Mouse (Mus musculus): ENCODE measurements at regions not wholly inside any gene's neighbourhood (a gene's known extent, or its start where the extent isn't known, plus 50 kb on each side); places are given as distances from the start of the nearest gene placed in this dataset.

DNA sequence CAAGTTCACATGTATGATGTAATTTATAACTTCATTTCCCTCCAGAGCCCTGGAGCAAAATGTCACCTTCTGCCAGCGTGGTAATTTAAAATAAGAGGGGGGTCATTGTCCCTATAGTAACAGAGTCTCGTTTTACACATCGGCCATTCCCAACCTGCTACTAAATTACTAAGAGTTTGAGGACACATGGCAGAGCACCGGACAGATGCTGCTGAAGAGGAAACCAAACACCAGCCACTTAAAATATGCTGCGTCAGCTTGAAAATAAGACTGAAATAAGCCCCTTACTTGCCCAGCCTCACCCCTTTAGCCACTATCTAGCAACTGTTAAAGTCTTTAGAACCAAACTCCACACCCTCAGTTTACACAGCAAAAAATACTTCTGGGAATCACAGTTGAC, 518.1 kb upstream of the Atp11b start:
- no peak for ATAC-seq

- ATAC-seq, result no peak
These were observed 516.6 kb upstream of the Atp11b start for GRCm38 (mm10) chr3:35237342-35237741.

DNA sequence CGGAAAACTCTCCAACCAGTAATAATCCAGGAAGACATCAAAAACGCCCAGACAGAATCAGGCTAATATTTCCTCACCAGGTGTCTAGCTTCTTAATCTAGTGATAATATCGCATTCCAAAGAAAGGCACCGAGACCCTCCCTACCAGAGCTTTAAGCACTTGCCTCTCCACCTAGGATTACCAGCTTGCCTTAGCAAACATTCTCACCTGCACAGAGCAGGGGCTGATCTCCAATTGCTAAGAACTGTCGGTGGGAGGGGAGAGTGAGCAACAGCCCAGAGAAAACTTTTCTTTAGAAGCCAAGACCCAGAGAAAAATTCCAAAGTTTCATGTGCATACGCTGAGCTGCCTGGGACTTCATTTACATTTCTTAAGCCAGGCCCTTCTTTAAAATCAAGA, 511.6 kb upstream of the Atp11b start:
- ATAC-seq, result no peak

DNA sequence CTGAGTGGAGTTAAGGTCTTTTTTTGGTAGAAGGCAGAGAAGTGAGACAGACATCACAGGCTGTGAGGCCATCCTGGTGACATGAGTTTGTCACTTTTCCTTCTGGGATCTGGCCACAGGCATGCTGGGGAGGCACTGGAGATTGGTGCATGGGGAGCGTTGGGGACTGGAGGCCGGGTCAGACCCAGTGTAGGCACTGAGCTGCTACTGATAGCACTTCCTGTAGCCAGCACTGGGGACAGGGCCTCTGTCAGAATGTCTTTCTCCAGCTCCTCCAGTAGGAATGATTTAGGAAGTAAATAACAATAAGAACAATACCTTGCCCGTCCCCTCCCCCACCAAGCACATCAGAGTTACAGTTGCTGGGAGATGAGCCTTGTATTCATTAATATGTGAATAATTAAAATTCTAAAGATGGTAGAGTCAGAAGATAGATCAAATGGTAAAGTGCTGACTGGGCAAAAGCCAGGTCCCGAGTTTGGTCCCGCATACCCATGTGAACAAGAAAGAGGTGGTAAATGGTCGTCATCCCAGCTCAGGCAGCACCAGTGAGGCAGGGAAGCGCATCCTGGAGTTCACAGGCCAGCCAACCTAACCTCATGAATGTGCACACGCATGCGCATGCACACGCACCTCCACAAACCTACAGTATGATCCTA, 510.9 kb upstream of the Atp11b start:
- ATAC-seq, result no peak

- ATAC-seq, result no peak
These were observed 508.9 kb upstream of the Atp11b start for GRCm38 (mm10) chr3:35245003-35245402.

GRCm38 (mm10) chr3:35245946-35246665, 507.8 kb upstream of the Atp11b start:
- no peak for ATAC-seq

- ATAC-seq, result no peak
These were observed 504.7 kb upstream of the Atp11b start for GRCm38 (mm10) chr3:35249160-35249559.

DNA sequence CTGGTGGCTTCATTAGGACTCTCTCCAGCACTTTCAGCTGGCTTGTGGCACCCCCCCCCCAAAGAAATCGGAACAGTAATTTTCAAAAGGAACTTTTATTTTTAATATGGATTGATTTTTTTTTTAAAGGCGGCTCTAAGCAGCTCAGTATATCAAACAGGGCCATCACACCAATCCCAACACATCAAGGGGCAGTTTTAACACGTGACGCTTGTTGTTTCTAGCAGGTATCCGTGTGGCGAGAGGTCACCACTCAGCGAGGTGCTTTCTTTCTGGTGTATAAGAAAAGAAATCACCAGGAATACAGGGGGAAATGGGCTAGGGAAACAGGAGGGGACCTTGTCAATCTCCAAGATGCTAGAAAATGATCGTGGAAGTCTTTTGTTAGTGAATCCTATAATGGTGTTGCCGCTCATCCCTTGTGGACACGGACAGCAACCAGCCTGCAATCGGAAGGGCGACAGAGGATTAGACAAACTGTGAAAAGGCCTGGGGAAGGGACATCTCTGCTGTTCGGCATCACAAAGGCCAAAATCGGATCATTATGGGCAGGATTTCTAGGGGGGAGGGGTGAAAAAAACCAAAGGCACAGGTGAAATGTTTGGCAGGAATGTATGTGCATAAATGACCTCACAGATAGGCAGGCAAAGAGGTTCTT, 503.7 kb upstream of the Atp11b start:
- ATAC-seq, result no peak

DNA sequence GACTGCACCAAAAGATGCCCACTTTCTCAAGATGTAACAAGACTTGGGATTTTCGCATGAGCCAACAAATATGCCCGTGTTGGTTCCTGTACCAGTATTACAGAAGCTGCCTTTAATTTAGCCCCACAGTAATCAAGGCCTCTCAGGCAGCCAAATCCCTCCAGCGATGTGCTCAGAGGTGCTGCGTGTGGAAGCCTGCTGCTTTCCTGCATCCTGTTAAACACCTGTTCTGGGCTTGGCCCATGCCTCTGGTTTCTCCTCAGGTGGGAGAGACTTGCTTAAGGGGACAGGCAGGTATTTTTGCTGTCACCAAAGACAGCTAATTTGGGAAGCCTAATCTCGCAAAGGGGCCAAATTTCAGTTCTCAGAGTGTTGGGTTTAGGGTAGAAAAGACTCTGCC, 500.0 kb upstream of the Atp11b start:
- ATAC-seq, result no peak

DNA sequence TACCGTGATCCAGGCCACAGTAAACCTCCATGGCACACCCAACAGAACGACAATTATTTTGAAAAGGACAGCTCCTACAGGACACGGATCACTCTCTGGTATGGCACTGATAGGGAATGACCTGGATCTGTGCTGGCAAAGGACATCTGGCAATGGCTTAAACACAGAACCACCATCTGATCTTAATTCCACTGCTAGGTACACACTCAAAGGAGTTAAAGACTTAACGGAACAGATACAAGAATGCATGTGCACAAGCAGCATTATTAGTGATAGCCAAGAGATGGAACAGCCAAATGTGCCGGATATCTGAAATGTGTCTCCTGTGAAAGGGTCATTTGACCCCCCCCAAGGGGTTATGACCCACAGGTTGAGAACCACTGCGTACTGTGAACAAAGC, 493.0 kb upstream of the Atp11b start:
- ATAC-seq, result no peak

- ATAC-seq, result no peak
These were observed 485.0 kb upstream of the Atp11b start for GRCm38 (mm10) chr3:35268949-35269348.

- no peak for ATAC-seq
These were observed 483.7 kb upstream of the Atp11b start for GRCm38 (mm10) chr3:35269977-35270880.

- no peak for ATAC-seq
These were observed 480.4 kb upstream of the Atp11b start for GRCm38 (mm10) chr3:35273546-35273945.

- no peak for ATAC-seq
These were observed 472.9 kb upstream of the Atp11b start for GRCm38 (mm10) chr3:35280981-35281380.

DNA sequence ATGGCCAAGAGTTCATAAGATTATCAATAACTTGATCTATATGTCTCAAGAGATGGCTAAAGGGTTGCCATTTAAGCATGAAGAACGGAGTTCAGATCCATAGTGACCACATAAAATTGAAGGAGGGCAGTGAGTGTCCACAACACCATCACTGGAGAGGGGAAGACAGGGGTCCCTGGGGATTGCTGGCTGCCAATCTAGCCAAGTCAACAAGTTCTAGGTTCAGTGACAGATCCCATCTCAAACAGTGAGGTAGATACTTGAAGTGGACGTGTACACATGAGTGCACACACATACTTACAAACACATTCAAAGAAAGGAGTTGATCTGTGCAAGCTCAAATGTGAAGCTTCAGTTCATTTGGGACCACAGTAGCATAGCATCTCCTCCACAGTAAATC, 471.8 kb upstream of the Atp11b start:
- no peak for ATAC-seq

DNA sequence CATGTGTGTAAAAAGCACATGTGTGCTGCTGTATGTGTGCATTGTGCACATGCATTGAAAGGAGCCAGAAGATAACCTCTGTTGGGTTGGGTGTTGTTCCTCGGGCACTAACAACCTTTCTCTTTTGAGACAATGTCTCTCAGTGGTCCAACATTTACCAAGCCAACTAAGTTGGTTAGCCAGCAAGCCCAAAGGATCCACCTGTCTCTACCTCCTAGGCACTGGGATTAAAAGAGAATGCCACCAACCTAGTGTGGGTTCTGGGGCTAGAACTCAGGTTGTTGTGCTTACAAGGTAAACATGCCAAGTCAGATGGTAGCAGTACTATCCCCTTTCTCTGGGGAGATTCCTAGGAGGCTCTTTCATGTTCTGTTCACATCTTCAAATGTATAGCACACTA, 459.1 kb upstream of the Atp11b start:
- no peak for ATAC-seq

DNA sequence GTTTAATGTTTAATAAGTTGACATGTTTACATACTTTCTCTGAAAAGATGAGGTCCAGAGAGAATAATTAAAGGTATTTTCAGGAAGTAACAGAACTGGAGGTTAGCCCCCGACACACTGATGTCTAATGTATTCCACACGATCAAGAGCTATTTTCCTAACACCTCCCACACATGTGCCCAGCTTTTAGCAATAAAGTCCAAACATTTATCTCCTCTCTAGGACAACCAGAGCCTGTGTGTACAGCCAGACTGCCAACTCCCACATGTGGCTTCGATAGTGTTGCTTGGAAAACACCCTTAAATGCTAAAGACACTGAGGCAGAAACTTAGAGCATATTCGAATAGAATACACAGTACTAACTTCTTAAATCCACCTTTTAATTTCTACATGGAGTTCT, 458.2 kb upstream of the Atp11b start:
- no peak for ATAC-seq

- no peak for ATAC-seq
These were observed 454.9 kb upstream of the Atp11b start for GRCm38 (mm10) chr3:35299036-35299435.

DNA sequence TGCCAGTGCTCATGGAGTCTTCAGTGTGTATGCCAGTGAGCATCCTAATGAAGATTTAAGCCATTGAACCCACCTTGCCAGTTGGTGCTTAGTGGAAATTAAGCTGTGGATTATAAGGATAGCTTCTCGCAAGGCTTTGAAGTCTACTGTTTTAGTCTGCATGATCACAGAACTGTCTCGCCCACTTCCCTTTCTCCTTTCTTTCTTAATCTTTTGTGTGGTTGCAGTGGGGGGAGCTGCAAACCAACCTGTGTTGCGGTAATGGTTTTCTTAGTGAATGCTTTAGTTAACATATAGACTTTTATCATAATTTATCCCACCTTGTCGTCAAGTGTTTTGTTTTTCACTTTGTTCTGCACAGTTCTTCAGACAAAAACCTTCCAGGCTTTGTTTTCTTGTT, 447.9 kb upstream of the Atp11b start:
- ATAC-seq, result peak; percentile 71

DNA sequence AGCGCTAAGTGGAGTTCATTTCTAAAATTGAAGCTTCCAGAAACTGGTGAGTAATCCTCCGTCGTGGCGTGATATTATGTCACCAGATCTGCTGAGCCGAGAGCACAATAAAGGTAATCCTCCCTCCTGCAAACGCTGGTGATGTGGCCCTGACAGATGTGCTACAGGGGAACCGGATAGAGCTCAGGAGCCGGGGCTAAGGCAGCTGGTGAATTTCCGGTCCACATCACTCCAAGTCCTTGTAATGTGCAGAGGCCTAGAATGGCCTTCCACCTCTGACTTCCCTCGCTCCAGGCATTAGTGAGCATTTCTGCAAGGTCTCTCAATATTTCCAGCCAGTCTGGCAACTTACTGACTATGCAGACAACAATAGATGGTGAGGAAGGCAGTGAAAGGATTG, 439.7 kb upstream of the Atp11b start:
- ATAC-seq, result no peak

- ATAC-seq, result no peak
These were observed 438.7 kb upstream of the Atp11b start for GRCm38 (mm10) chr3:35315162-35315561.

- peak; percentile 87 for ATAC-seq
These were observed 435.6 kb upstream of the Atp11b start for GRCm38 (mm10) chr3:35318348-35318747.

DNA sequence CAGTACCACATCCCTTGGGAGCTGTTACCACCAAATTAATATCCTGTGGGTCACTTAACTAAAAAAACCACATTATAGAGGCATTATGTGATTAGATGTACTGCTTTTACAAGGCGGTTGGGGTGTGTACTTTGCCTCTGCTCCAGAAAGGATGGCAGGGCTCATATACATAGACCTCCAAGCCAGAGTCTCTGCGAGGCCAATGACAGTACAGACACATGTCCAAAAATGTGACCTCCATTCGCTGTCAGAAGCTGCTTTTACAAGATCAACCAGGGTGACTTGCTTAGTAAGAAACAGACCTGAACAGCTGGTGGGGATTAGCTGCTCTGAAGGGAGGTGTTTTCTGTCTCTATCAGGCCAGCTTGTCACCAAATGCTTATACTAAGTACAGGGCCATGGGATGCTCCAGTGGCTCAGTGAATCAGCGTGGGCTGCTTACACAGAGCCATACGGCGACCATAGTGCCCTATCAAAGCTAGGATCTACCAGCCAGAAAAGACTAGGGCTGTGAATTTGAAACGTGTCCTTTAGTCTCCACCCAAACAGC, 433.0 kb upstream of the Atp11b start:
- no peak for ATAC-seq

All from inflammation-experienced regulatory T-cells, adult 6 months (primary cell).